Mouse (Mus musculus) limb, embryonic 14.5 days (tissue): ENCODE measurements around the gene Fbxw11. TPM values are rescaled to one million over a fixed set of nuclear protein-coding genes. Genes with fewer than 3 reads are reported as not detected.

Experiments
- ATAC-seq: fragments of 200-750 bp; cut with Nextera tagmentation; 2 replicates; pipeline ENCODE4 v1.8.0; 2017; ENCODE audit warnings: low read depth, moderate number of reproducible peaks, moderate TSS enrichment; ENCODE audit not compliant: low FRiP score
- DNase-seq: peaks from one replicate; pipeline ENCODE4 v3.0.0-alpha.2; 2015; ENCODE audit warnings: low spot score
- H3K27ac ChIP-seq: fragments of 300-500 bp; sonication (generic); replicated peaks from 2 replicates; pipeline ENCODE4 v1.5.1; 2014; ENCODE audit warnings: low read depth, mild to moderate bottlenecking, low read length, moderate library complexity, mixed read lengths
- H3K27me3 ChIP-seq: fragments of 300-500 bp; sonication (generic); 2 replicates; pipeline ENCODE4 v1.6.1; 2014; ENCODE audit warnings: low read length, mixed read lengths; ENCODE audit not compliant: control insufficient read depth, insufficient read depth
- H3K36me3 ChIP-seq: fragments of 300-500 bp; sonication (generic); 2 replicates; pipeline ENCODE4 v1.6.1; 2014; ENCODE audit warnings: mild to moderate bottlenecking, low read length, moderate library complexity, mixed read lengths; ENCODE audit not compliant: control insufficient read depth, insufficient read depth
- H3K4me1 ChIP-seq: fragments of 300-500 bp; sonication (generic); 2 replicates; pipeline ENCODE4 v1.6.1; 2014; ENCODE audit warnings: antibody characterized with exemption, low read length, mixed read lengths; ENCODE audit not compliant: control insufficient read depth, insufficient read depth
- H3K4me2 ChIP-seq: fragments of 300-500 bp; sonication (generic); replicated peaks from 2 replicates; pipeline ENCODE4 v1.6.1; 2014; ENCODE audit warnings: low read depth, mild to moderate bottlenecking, low read length, moderate library complexity; ENCODE audit not compliant: severe bottlenecking
- H3K4me3 ChIP-seq: fragments of 300-500 bp; sonication (generic); replicated peaks from 2 replicates; pipeline ENCODE4 v1.5.1; 2014; ENCODE audit warnings: low read length
- H3K9ac ChIP-seq: fragments of 300-500 bp; sonication (generic); 2 replicates; pipeline ENCODE4 v1.6.1; 2014; ENCODE audit warnings: mild to moderate bottlenecking, low read depth, low read length, moderate library complexity; ENCODE audit not compliant: severe bottlenecking
- H3K9me3 ChIP-seq: fragments of 300-500 bp; sonication (generic); 2 replicates; pipeline ENCODE4 v1.6.1; 2016; ENCODE audit warnings: low read length; ENCODE audit not compliant: control insufficient read depth
- POLR2A ChIP-seq: fragments of 200-500 bp; IDR thresholded peaks from 2 replicates; pipeline ENCODE4 v1.8.0; 2012; ENCODE audit warnings: inconsistent platforms, mild to moderate bottlenecking, moderate library complexity, borderline replicate concordance; ENCODE audit not compliant: insufficient read depth, insufficient read length; ENCODE audit errors: extremely low read depth
- WGBS: fragments of 180-500 bp; shearing (Covaris S2); extraction: QIAGEN DNeasy Blood & Tissue Kit; methylation state at CpG from one replicate; pipeline ENCODE4 v1.1.7; 2014; 5-methylcytosine and 5-hydroxymethylcytosine counted together
- polyA plus RNA-seq, 2 experiments: library from polyadenylated mRNA; depleted of rRNA in 1 of 2; stranded (reverse) in 1 of 2; unstranded in 1 of 2; fragments of >200 nt; fragmentation: Nextera tagmentation in 1 of 2; extraction: Ambion mirVana in 1 of 2; gene quantifications; 2 replicates each; pipeline versions ENCODE4 v1.2.1 to v1.2.3; 2012 to 2014

Gene Fbxw11
- polyA plus RNA-seq, 2 experiments: 56.1 to 63.2 TPM

DNA sequence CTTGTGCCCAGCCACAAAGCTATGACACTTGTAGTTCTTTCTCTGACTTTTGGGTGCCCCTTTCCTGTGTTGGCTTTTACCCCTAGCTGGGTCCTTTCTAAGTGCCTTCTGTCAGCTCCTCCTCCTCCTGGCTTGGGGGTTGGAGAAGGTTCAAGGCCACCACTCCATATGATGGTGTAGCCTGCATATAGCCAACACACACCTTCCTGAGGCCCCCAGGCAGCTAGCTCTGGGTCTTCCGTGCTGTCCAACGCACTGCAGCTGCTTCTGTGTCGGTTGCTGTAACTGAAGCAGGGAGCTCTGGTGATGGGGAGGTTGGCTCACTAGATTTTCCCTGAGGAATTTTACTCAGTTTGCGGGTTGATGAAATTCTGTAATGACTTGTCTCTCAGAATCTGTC is 37.9 kb upstream of the Fbxw11 start:
- Histone ChIP-seq H3K9me3 (no peaks in the 10 kb centered on the region), H3K36me3 (no peaks in the 10 kb centered on the region), H3K4me3 (no peak overlapping the region), H3K27me3 (no peaks in the 10 kb centered on the region), H3K27ac (peak overlapping the region; percentile 75), H3K9ac (no peak overlapping the region), H3K4me1 (peaks cover 18% of the 10 kb centered on the region), H3K4me2 (no peak overlapping the region; the same call in 1 of the 2 replicates)
- TF ChIP-seq POLR2A: no peak
- ATAC-seq (peak; percentile 54), DNase-seq (no peak)
- WGBS: 21% methylated on average over 4 of the region's 4 CpGs

DNA sequence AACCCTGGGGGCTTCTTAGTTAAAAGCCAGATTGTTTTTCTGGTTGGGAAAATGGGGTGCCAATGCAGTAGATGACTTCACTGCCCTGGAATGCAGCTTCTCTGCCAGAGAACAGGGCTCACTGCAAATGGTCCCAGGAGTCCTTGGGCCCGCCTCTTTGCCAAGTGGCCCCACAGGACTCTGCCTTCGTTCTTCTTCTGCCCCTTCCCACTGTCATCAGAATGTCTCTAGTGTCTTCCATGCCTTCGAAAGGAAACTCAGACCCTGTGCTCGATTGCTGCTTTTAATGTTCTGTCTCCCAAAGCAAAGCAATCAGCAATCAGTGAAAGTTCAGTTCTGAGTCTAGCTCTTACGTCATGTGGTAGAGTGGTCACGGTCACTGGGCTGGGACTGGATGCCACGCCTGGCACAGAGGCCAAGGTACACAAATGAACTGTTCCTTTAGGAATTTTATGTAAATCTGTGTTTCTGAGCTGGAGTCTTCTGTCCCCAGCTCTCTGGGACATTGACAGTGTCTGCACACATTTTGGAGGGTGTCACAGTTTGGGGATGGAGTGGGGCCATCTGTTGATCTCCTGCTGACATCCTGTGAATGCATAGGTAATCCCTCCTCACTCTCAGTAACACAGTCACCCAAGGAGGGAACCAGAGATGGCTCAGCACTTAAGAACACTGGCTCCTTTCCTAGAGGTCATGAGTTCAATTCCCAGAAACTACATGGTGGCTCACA is 37.2 kb upstream of the Fbxw11 start:
- peak; percentile 69 for DNase-seq
- peak overlapping the region; percentile 75 for H3K27ac ChIP-seq

DNA sequence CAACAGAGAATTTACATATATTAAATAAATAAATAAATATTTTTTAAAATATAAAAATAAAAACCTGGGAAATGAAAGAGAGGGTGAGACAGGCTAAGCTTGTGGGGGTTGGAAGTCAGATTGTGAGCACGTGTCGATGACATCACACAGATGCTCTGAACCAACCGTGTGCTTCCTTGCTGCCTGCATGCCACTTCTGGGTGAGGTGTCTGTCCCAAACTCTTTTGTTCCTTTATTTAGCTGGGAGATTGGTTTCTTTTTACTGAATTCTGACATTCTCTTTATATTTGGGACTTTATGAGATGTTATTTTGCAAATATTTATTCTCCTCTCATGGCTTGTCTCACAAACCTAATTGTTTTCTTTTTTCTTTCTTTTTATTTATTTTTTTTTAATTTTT is 36.6 kb upstream of the Fbxw11 start:
- DNase-seq (no peak), ATAC-seq (no peak)
- no peak for TF ChIP-seq POLR2A
- Histone ChIP-seq H3K9me3 (no peaks in the 10 kb centered on the region), H3K27me3 (no peaks in the 10 kb centered on the region), H3K4me3 (no peak overlapping the region), H3K27ac (no peak overlapping the region), H3K36me3 (no peaks in the 10 kb centered on the region), H3K4me2 (no peak overlapping the region), H3K4me1 (peaks cover 18% of the 10 kb centered on the region), H3K9ac (no peak overlapping the region)
- 68% methylated on average over 3 of the region's 3 CpGs for WGBS

More for the DNA sequence above, 37.2 kb upstream of the Fbxw11 start:
- Histone ChIP-seq H3K27me3 (no peaks in the 10 kb centered on the region), H3K9me3 (no peaks in the 10 kb centered on the region), H3K36me3 (no peaks in the 10 kb centered on the region), H3K4me3 (no peak overlapping the region), H3K4me1 (peaks cover 18% of the 10 kb centered on the region), H3K9ac (peak overlapping the region; percentile 4; the same call in 1 of the 2 replicates), H3K4me2 (no peak overlapping the region; the same call in 1 of the 2 replicates)
- TF ChIP-seq POLR2A: no peak
- peak; percentile 71 for ATAC-seq
- WGBS: 38% methylated on average over 7 of the region's 7 CpGs

DNA sequence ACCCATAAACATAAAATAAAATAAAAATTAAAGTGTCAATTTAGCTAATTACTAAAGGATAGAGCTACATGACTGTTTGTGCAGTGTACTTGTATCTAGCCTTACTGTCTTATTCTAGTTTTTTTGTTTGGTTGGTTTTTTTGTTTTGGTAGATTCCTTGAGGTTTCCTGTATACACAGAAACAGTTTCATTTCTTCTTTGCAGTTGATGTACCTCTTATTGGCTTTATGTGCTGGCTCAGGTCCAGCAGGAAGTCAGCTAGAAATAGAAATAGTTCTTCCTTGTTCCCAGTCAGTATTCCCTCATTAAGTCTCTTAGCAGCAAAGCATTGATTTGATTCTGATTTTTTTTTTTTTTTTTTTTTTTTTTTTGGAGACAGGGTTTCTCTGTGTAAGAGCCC is 35.2 kb upstream of the Fbxw11 start:
- H3K4me2 ChIP-seq: no peak overlapping the region
- no peaks in the 10 kb centered on the region for H3K36me3 ChIP-seq
- DNase-seq (no peak), ATAC-seq (no peak)
- no peak overlapping the region for H3K9ac ChIP-seq
- no peak for TF ChIP-seq POLR2A
- no peak overlapping the region for H3K27ac ChIP-seq
- H3K4me1 ChIP-seq: peaks cover 20% of the 10 kb centered on the region
- no peaks in the 10 kb centered on the region for H3K9me3 ChIP-seq
- H3K4me3 ChIP-seq: no peak overlapping the region
- no peaks in the 10 kb centered on the region for H3K27me3 ChIP-seq

DNA sequence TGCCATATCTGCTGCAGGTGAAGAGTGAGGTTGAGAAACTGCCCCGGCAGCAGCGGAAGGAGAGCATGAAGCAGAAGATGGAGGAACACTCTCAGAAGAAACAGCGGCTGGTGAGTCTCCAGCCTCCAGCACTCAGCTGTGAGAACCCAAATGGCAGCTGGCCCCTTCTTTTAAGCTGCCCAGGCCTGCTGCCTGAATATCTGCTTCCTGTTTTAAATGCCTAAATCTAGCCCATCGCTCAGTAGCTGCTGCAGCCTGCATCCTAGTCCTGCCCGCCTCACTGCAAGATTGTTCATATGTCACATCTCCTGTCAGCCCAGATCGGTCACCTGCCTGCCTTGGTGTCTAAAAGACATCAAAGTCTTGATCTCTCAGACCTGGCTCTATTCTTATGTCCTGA is 31.9 kb upstream of the Fbxw11 start:
- Histone ChIP-seq H3K4me1 (peaks cover 3% of the 10 kb centered on the region), H3K27ac (no peak overlapping the region), H3K4me2 (no peak overlapping the region), H3K9ac (no peak overlapping the region), H3K27me3 (no peaks in the 10 kb centered on the region), H3K36me3 (peaks cover 3% of the 10 kb centered on the region; the same call in 1 of the 2 replicates), H3K9me3 (no peaks in the 10 kb centered on the region), H3K4me3 (no peak overlapping the region)
- DNase-seq (no peak), ATAC-seq (no peak)
- WGBS: 83% methylated on average over 6 of the region's 6 CpGs
- TF ChIP-seq POLR2A: no peak
